41 mouse cellular contexts compared by ENCODE assay signal in the genomic region with DNA sequence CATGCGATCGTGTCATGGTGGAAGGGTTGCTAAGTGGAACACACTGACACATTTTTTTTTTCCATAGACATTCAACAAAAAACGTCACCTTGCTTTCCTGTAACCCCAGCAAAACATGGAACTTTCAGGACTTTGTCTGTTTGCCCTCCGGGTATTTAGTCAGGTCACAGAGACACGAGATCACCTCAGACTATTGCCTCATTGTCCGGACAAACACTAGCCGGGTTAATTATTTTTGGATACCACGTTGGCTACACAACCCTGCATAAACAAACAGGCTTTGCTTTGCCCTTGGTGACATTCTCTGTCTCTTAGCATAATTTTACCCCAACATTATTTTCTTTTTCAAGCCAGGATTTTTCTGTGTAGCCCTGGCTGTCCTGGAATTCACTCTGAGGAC. TPM values are rescaled to one million over a fixed set of nuclear protein-coding genes. Genes with fewer than 3 reads are reported as not detected.
DNase-seq lines count a peak whose midpoint lies in the region; ATAC-seq and TF ChIP-seq lines count a peak whose summit lies in the region.
"Had no signal": no experiment of that assay in that cellular context is flagged by ENCODE, and none has a peak within 500 bp of the region (broad histone marks: within the 10 kb centered on the region; RNA-seq: fewer than 3 reads in every experiment).

No protein-coding gene starts in this region.

- ATAC-seq in kidney, embryonic 14.5 days (ENCODE audit: low FRiP score, low TSS enrichment) = no peak
- peak; percentile 48; the same call in 1 of the 2 replicates for ATAC-seq in liver, embryonic 14.5 days (ENCODE audit: insufficient read depth)
- ATAC-seq: forebrain, embryonic 13.5 days; hindbrain, postnatal 0 days; intestine, embryonic 15.5 days had no signal

- DNase-seq in kidney, adult 11 months = peak; percentile 77
- peak; percentile 100 for DNase-seq in liver, adult 2 months (ENCODE audit: extremely low read depth, low read depth, low spot score)
- DNase-seq in liver = no peak
- DNase-seq in liver, embryonic 14.5 days (ENCODE audit: low read depth in 3 of 3, low spot score in 3 of 3) = peak; percentile 31 to 32 (median 32)
- no peak for DNase-seq in spleen, postnatal 10 days (ENCODE audit: low spot score in 2 of 2)
- no peak for DNase-seq in thymus, postnatal 4 days
- DNase-seq in left cerebral cortex, adult 8-10 months (ENCODE audit: low spot score in 2 of 2) = no peak
- DNase-seq: adrenal gland, adult 8-10 months; cerebellum, adult 2 months; cerebellum, postnatal 25 days; gastrocnemius, postnatal 25 days; heart, adult 11 months; heart, postnatal 36 days; right cerebral cortex, adult 18-20 months; thymus, adult 2 months; thymus, postnatal 36 days had no signal

- 71% methylated on average over 8 of the region's 8 CpGs for WGBS in kidney, embryonic 14.5 days
- 17% methylated on average over 8 of the region's 8 CpGs for WGBS in liver, adult 2 months
- 62% methylated on average over 8 of the region's 8 CpGs for WGBS in liver, embryonic 14.5 days (ENCODE audit: insufficient replicate concordance)

- TF ChIP-seq EP300 in liver, embryonic 14.5 days (IDR thresholded peaks at IDR 0.05; ENCODE audit: low read depth) = no peak

- H3K9me3 ChIP-seq in kidney, embryonic 14.5 days (ENCODE audit: control insufficient read depth, low read length) = no peaks in the 10 kb centered on the region
- no peaks in the 10 kb centered on the region for H3K9me3 ChIP-seq in liver, embryonic 14.5 days (ENCODE audit: control insufficient read depth, low read length)
- H3K9me3 ChIP-seq: embryonic facial prominence, embryonic 10.5 days; embryonic facial prominence, embryonic 15.5 days; forebrain, embryonic 13.5 days; heart, embryonic 10.5 days; heart, embryonic 15.5 days; hindbrain, embryonic 12.5 days; intestine, embryonic 15.5 days; lung, embryonic 15.5 days; midbrain, embryonic 10.5 days; neural tube, embryonic 12.5 days had no signal

- H3K4me2 ChIP-seq in kidney, embryonic 14.5 days (replicated peaks; ENCODE audit: low read depth, low read length) = no peak overlapping the region
- no peak overlapping the region for H3K4me2 ChIP-seq in liver, embryonic 14.5 days (ENCODE audit: low read depth)
- H3K4me2 ChIP-seq: embryonic facial prominence, embryonic 15.5 days; forebrain, embryonic 13.5 days; heart, embryonic 15.5 days; hindbrain, embryonic 12.5 days; intestine, embryonic 15.5 days; lung, embryonic 15.5 days; neural tube, embryonic 12.5 days had no signal

- no peak overlapping the region for H3K9ac ChIP-seq in kidney, embryonic 14.5 days (ENCODE audit: low read depth, low read length)
- no peak overlapping the region for H3K9ac ChIP-seq in liver, adult 2 months (ENCODE audit: low read depth, low read length)
- no peak overlapping the region for H3K9ac ChIP-seq in liver, embryonic 14.5 days (replicated peaks)
- H3K9ac ChIP-seq: embryonic facial prominence, embryonic 15.5 days; forebrain, embryonic 13.5 days; heart, embryonic 15.5 days; hindbrain, embryonic 12.5 days; intestine, embryonic 15.5 days; lung, embryonic 15.5 days; neural tube, embryonic 12.5 days had no signal

- TF ChIP-seq POLR2A in liver, adult 2 months (IDR thresholded peaks at IDR 0.05; ENCODE audit: extremely low read depth, insufficient read depth, low read length) = no peak

- H3K27me3 ChIP-seq in kidney, embryonic 14.5 days (ENCODE audit: control insufficient read depth, insufficient read depth, low read length) = no peaks in the 10 kb centered on the region
- H3K27me3 ChIP-seq in liver, adult 2 months (ENCODE audit: control insufficient read depth, insufficient read depth, low read length) = no peaks in the 10 kb centered on the region
- no peaks in the 10 kb centered on the region for H3K27me3 ChIP-seq in liver, embryonic 14.5 days (ENCODE audit: control insufficient read depth, insufficient read depth, low read length)
- H3K27me3 ChIP-seq: embryonic facial prominence, embryonic 15.5 days; forebrain, embryonic 13.5 days; heart, embryonic 15.5 days; hindbrain, embryonic 12.5 days; intestine, embryonic 15.5 days; lung, embryonic 15.5 days; neural tube, embryonic 12.5 days had no signal

- no peaks in the 10 kb centered on the region for H3K4me1 ChIP-seq in kidney, embryonic 14.5 days (ENCODE audit: control insufficient read depth, insufficient read depth, low read length)
- peaks cover 22% of the 10 kb centered on the region for H3K4me1 ChIP-seq in liver, adult 2 months (ENCODE audit: control insufficient read depth, insufficient read depth, low read length)
- H3K4me1 ChIP-seq in liver, embryonic 14.5 days (replicated peaks; ENCODE audit: control insufficient read depth in 2 of 2, insufficient read depth in 2 of 2, low read length in 1 of 2) = peaks cover 0 to 22% of the 10 kb centered on the region in 2 experiments; a peak in 3 of 4 replicates
- H3K4me1 ChIP-seq: embryonic facial prominence, embryonic 15.5 days; forebrain, embryonic 13.5 days; heart, embryonic 15.5 days; intestine, embryonic 15.5 days; lung, embryonic 15.5 days; midbrain, embryonic 10.5 days; neural tube, embryonic 12.5 days had no signal

- no peaks in the 10 kb centered on the region for H3K36me3 ChIP-seq in kidney, embryonic 14.5 days (ENCODE audit: control insufficient read depth, insufficient read depth, low read length)
- no peaks in the 10 kb centered on the region for H3K36me3 ChIP-seq in liver, adult 2 months (ENCODE audit: control insufficient read depth, insufficient read depth, low read length)
- H3K36me3 ChIP-seq in liver, embryonic 14.5 days (replicated peaks; ENCODE audit: control insufficient read depth, insufficient read depth, low read depth) = no peaks in the 10 kb centered on the region
- H3K36me3 ChIP-seq: embryonic facial prominence, embryonic 10.5 days; embryonic facial prominence, embryonic 15.5 days; heart, embryonic 15.5 days; hindbrain, embryonic 12.5 days; intestine, embryonic 15.5 days; lung, embryonic 15.5 days; neural tube, embryonic 12.5 days had no signal

- H3K79me2 ChIP-seq in liver, adult 2 months (ENCODE audit: control insufficient read depth, insufficient read depth, low read length) = no peaks in the 10 kb centered on the region

- H3K27ac ChIP-seq in kidney, embryonic 14.5 days (ENCODE audit: low read depth, low read length) = no peak overlapping the region
- H3K27ac ChIP-seq in liver, adult 2 months (replicated peaks; ENCODE audit: insufficient read depth, low read depth, low read length) = peak overlapping the region; percentile 78
- no peak overlapping the region for H3K27ac ChIP-seq in liver, embryonic 14.5 days
- H3K27ac ChIP-seq: embryonic facial prominence, embryonic 10.5 days; embryonic facial prominence, embryonic 15.5 days; forebrain, embryonic 13.5 days; heart, embryonic 10.5 days; heart, embryonic 15.5 days; hindbrain, embryonic 12.5 days; hindbrain, postnatal 0 days; intestine, embryonic 15.5 days; lung, embryonic 15.5 days; midbrain, embryonic 10.5 days; neural tube, embryonic 12.5 days had no signal

- no peak overlapping the region for H3K4me3 ChIP-seq in kidney, embryonic 14.5 days (ENCODE audit: low read length)
- H3K4me3 ChIP-seq in liver, adult 2 months (ENCODE audit: insufficient read depth, low read depth, low read length) = no peak overlapping the region
- H3K4me3 ChIP-seq in liver, embryonic 14.5 days (ENCODE audit: insufficient read depth in 1 of 2, low read depth in 2 of 2, low read length in 2 of 2) = no peak overlapping the region
- H3K4me3 ChIP-seq: embryonic facial prominence, embryonic 10.5 days; embryonic facial prominence, embryonic 15.5 days; forebrain, embryonic 13.5 days; heart, embryonic 10.5 days; heart, embryonic 15.5 days; hindbrain, embryonic 12.5 days; intestine, embryonic 15.5 days; lung, embryonic 15.5 days; midbrain, embryonic 10.5 days; myocyte; neural tube, embryonic 12.5 days had no signal

- no peak for TF ChIP-seq CTCF in liver, adult 2 months (IDR thresholded peaks at IDR 0.05; ENCODE audit: low read depth, low read length)
- TF ChIP-seq CTCF in liver, embryonic 14.5 days (IDR thresholded peaks at IDR 0.05; ENCODE audit: low read depth) = no peak

RNA-seq across cellular contexts. Expression of gene Gm11985, which starts 35.3 kb away (rescaled TPM):
- polyA plus RNA-seq in kidney, embryonic 14.5 days (2014; fragmentation: Nextera tagmentation; extraction: Ambion mirVana) = not detected in 2 replicates
- not detected in 2 replicates for total RNA-seq in liver, adult 2 months (2014; rRNA removed)
- polyA plus RNA-seq in liver, adult 2 months (2012; rRNA removed) = not detected in 2 replicates
- polyA plus RNA-seq in liver, embryonic 14.5 days (2012; rRNA removed) = not detected in 2 replicates
- polyA plus RNA-seq in liver, embryonic 14.5 days (2014; fragmentation: Nextera tagmentation; extraction: Ambion mirVana) = not detected in 2 replicates
- total RNA-seq in left cerebral cortex, adult 8-10 months (2022) = not detected
- total RNA-seq: adrenal gland, adult 8-10 months; adrenal gland, postnatal 4 days; CH12.LX; ES-E14; gastrocnemius, adult 18-20 months; gastrocnemius, postnatal 25 days; heart, postnatal 36 days; hindbrain, postnatal 0 days; layer of hippocampus, adult 18-20 months; layer of hippocampus, postnatal 10 days; left cerebral cortex, adult 18-20 months; left cerebral cortex, postnatal 36 days; megakaryocyte progenitor cell, adult 5-6 weeks; midbrain, postnatal 0 days had no signal
- polyA plus RNA-seq: C2C12; cerebellum, adult 2 months; embryonic facial prominence, embryonic 15.5 days; forebrain, embryonic 13.5 days; heart, embryonic 15.5 days; hindbrain, embryonic 12.5 days; hindbrain, postnatal 0 days; intestine, embryonic 15.5 days; lung, embryonic 15.5 days; midbrain, embryonic 10.5 days; midbrain, postnatal 0 days; myocyte; neural tube, embryonic 12.5 days; spleen, adult 2 months; thymus, adult 2 months had no signal

RNA-seq across cellular contexts. Expression of gene Igfbp1, which starts 44.5 kb away (rescaled TPM):
- polyA plus RNA-seq in kidney, embryonic 14.5 days (2014; fragmentation: Nextera tagmentation; extraction: Ambion mirVana) = 2.5 and 3.3 TPM in 2 replicates
- total RNA-seq in liver, adult 2 months (2014; rRNA removed) = 89.1 and 176 TPM in 2 replicates
- polyA plus RNA-seq in liver, adult 2 months (2012; rRNA removed) = 17.1 and 50.9 TPM in 2 replicates
- polyA plus RNA-seq in liver, embryonic 14.5 days (2012; rRNA removed) = 48.0 and 51.7 TPM in 2 replicates
- polyA plus RNA-seq in liver, embryonic 14.5 days (2014; fragmentation: Nextera tagmentation; extraction: Ambion mirVana) = 56.3 and 62.0 TPM in 2 replicates
- total RNA-seq in left cerebral cortex, adult 8-10 months (2022) = not detected
- total RNA-seq: adrenal gland, adult 8-10 months; CH12.LX; ES-E14; gastrocnemius, adult 18-20 months; gastrocnemius, postnatal 25 days; heart, postnatal 36 days; hindbrain, postnatal 0 days; layer of hippocampus, adult 18-20 months; left cerebral cortex, adult 18-20 months; left cerebral cortex, postnatal 36 days; megakaryocyte progenitor cell, adult 5-6 weeks; midbrain, postnatal 0 days had no signal
- polyA plus RNA-seq: C2C12; hindbrain, postnatal 0 days; midbrain, postnatal 0 days; myocyte; spleen, adult 2 months had no signal

Comparison
In these comparisons a context has a peak if more than half of its experiments do, and no peak if none do; other contexts are left out.
1. DNase-seq: peak in kidney, adult 11 months (single experiment), liver, adult 2 months (single experiment) and liver, embryonic 14.5 days (3 of 3); none in liver (single experiment), spleen, postnatal 10 days (0 of 2), thymus, postnatal 4 days (single experiment) and left cerebral cortex, adult 8-10 months (0 of 2).